Mouse (Mus musculus) liver, embryonic 14.5 days (tissue): Measurements from ENCODE around the gene Tcfl5.

Experiments used
- CTCF ChIP-seq: IDR thresholded peaks from 2 replicates; pipeline ENCODE4 v1.5.1; 2016; ENCODE audit warnings: antibody characterized with exemption, low read depth, control low read depth
- EP300 ChIP-seq: IDR thresholded peaks from 2 replicates; pipeline ENCODE4 v1.6.1; 2016; ENCODE audit warnings: antibody characterized with exemption, low read depth

DNA sequence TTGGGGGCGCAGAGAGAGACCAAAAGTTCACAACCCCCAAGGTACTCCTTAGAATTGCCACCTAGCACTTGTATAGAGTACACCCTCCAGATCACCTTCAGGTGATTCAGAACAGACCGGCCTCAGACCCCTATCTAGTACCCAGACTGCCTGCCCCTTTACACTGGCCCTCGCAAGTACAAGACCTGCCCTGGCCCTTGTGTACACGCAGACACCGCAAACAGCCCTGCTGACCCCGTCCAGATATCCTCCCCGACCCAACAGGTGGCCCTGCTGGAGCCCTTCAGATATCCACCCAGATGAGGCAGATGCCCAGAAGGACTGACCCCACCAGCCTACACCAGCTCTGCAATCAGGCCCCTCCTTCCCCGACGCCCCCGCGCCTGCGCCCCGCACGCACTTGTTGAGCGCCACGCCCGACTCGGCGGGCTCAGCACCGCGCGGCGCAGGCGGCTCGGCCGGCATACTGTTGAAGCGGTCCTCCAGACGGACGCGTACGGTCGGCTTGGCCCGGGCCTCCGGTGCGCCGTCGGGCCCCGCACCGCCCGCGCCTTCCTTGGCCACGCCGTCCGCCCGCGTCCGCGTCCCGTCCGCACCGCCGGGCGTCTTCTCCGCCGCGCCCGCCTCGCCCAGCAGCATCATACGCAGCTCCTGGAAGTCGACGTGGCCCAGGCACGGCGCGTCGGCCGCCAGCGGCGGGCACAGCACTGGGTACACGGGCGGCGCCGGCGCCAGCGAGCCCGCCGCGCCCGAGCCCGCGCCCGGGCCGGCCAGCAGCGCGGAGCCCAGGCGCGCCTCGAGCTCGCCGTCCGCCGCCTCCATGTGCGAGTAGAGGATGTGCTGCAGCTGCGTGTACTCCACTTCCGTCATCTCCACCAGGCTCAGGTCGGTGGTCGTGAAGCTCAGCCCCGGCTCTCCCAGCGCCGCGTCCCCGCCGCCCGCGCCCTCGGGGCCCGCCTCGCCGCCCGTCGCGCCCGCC lies 643 bp downstream of the Tcfl5 start:
- TF ChIP-seq CTCF (no peak), EP300 (no peak)
